Mouse (Mus musculus): ENCODE measurements around the gene Rab5c. TPM values are rescaled to one million over a fixed set of nuclear protein-coding genes. Genes with fewer than 3 reads are reported as not detected.

Gene Rab5c
- total and polyA plus RNA-seq, 3 experiments: 121 to 156 (median 150) TPM

DNA sequence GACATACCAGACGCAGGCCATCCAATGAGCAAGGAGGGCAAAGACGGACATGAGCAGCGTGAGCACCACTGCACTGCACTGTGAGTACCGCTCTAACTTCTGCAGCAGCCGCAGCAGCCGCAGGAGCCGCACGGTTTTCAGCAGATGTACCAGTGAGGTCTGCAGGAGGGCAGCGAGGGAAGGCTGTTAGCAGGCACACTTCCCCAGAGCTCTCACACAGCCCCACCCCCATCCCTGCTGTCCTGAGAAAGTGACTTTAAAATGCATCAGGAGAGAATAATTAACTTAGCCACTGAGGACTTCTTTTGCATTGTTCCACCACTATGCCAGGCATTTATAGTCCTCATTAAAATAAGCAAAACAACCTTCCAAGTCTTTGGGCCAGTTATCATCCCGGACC lies 14.3 kb upstream of the Rab5c start:
- no peaks in the 10 kb centered on the region for H3K27me3 ChIP-seq (replicated peaks)
- no peak overlapping the region for H3K9ac ChIP-seq (ENCODE audit: insufficient read depth, low read depth)
- no peak overlapping the region for H3K4me3 ChIP-seq (replicated peaks in 1 of 3; ENCODE audit: low read depth in 2 of 3, low read length in 2 of 3, poor library complexity in 1 of 3)
- peaks cover 32 to 87% of the 10 kb centered on the region in 2 experiments for H3K36me3 ChIP-seq (replicated peaks in 1 of 2; ENCODE audit: control insufficient read depth in 1 of 2, insufficient read depth in 1 of 2, low read length in 1 of 2)
- H3K9me3 ChIP-seq (replicated peaks; ENCODE audit: low read length): peaks cover 3% of the 10 kb centered on the region
- no peaks in the 10 kb centered on the region for H3K79me2 ChIP-seq (replicated peaks; ENCODE audit: control insufficient read depth, extremely low read depth, insufficient read depth, poor library complexity, severe bottlenecking)
- in situ Hi-C loops (cut with MboI; ENCODE audit: low pct_ligation_motif_present, low pct_unique_long_range_greater_than_20kb, low sequenced_read_pairs): no loop called here
- H3K4me1 ChIP-seq (ENCODE audit: control insufficient read depth in 1 of 2, insufficient read depth in 2 of 2): peaks cover 6 to 13% of the 10 kb centered on the region in 2 experiments
- dilution Hi-C loops (cut with MboI; ENCODE audit: extremely low pct_ligation_motif_present, extremely low pct_unique_long_range_greater_than_20kb, low sequenced_read_pairs): no loop called here
- H3K27ac ChIP-seq (ENCODE audit: insufficient read depth, low read depth): no peak overlapping the region
- no peak for DNase-seq (ENCODE audit: extremely low read depth)
- no peak for TF ChIP-seq MEF2A (IDR thresholded peaks at IDR 0.05; ENCODE audit: borderline replicate concordance, low read depth, low read length)
- TF ChIP-seq USF2 (conservative IDR thresholded peaks at IDR 0.05; ENCODE audit: low read depth, low read length): no peak
- no peak for TF ChIP-seq CHD1 (IDR thresholded peaks at IDR 0.05; ENCODE audit: low read depth, low read length)
- no peak for TF ChIP-seq POLR2AphosphoS2 (IDR thresholded peaks at IDR 0.05; ENCODE audit: low read depth, low read length)
- no peak for TF ChIP-seq SIN3A (IDR thresholded peaks at IDR 0.05; ENCODE audit: low read length)
- no peak for TF ChIP-seq KAT2A (IDR thresholded peaks at IDR 0.05; ENCODE audit: insufficient replicate concordance, low read length)
- no peak for TF ChIP-seq ZKSCAN1 (IDR thresholded peaks at IDR 0.05; ENCODE audit: borderline replicate concordance, low read depth, low read length)
- TF ChIP-seq MXI1 (IDR thresholded peaks at IDR 0.05; ENCODE audit: low read depth, low read length): no peak
- no peak for TF ChIP-seq ETS1 (conservative IDR thresholded peaks at IDR 0.05; ENCODE audit: low read depth, low read length)
- H3K4me2 ChIP-seq (ENCODE audit: insufficient read depth, low read depth, poor library complexity, severe bottlenecking): no peak overlapping the region

DNA sequence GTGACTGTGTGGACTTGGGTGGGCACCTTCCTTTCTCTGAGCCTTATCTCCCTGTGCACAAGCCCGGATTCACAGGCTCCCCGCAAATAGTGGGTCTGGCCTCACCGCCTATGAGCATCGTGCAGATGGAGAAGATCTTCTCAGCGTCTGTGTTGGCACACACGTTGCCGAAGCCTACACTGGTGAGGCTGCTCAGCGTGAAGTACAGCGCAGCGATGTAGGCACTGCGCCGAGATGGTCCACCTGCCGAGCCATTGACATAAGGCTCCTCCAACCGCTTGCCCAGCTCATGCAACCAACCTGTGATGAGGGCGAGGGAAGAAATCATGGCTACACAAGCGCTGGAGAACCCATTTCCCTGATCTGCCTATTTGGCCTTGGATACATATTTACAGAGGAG lies 12.1 kb upstream of the Rab5c start:
- H3K4me1 ChIP-seq (ENCODE audit: control insufficient read depth in 1 of 2, insufficient read depth in 2 of 2): 0 out of 4 replicates have a peak, but pooled peaks cover 0 to 3% of the 10 kb centered on the region in 2 experiments
- H3K9ac ChIP-seq (ENCODE audit: insufficient read depth, low read depth): no peak overlapping the region
- dilution Hi-C loops (cut with MboI; ENCODE audit: extremely low pct_ligation_motif_present, extremely low pct_unique_long_range_greater_than_20kb, low sequenced_read_pairs): no loop called here
- TF ChIP-seq POLR2A (IDR thresholded peaks at IDR 0.05; ENCODE audit: low read depth, low read length): no peak
- no peak for TF ChIP-seq BHLHE40 (IDR thresholded peaks at IDR 0.05; ENCODE audit: low read depth, low read length)
- TF ChIP-seq MAX (IDR thresholded peaks at IDR 0.05; ENCODE audit: low read length): no peak
- TF ChIP-seq ETS1 (conservative IDR thresholded peaks at IDR 0.05; ENCODE audit: low read depth, low read length): no peak
- TF ChIP-seq IRF4 (IDR thresholded peaks at IDR 0.05; ENCODE audit: low read depth, low read length): no peak
- TF ChIP-seq UBTF (IDR thresholded peaks at IDR 0.05; ENCODE audit: low read depth, low read length): no peak
- TF ChIP-seq MAFK (IDR thresholded peaks at IDR 0.05; ENCODE audit: insufficient replicate concordance, low read length): no peak
- no peak for TF ChIP-seq CTCF (conservative IDR thresholded peaks at IDR 0.05 in 1 of 2, IDR thresholded peaks at IDR 0.05 in 1 of 2; ENCODE audit: low read depth in 2 of 2, low read length in 2 of 2)
- TF ChIP-seq ZC3H11A (IDR thresholded peaks at IDR 0.05; ENCODE audit: low read depth, low read length): no peak
- no peak for TF ChIP-seq RCOR1 (conservative IDR thresholded peaks at IDR 0.05; ENCODE audit: low read depth, low read length)
- TF ChIP-seq MXI1 (IDR thresholded peaks at IDR 0.05; ENCODE audit: low read depth, low read length): no peak
- no peak for TF ChIP-seq RAD21 (IDR thresholded peaks at IDR 0.05; ENCODE audit: low read depth, low read length)
- TF ChIP-seq ELF1 (IDR thresholded peaks at IDR 0.05; ENCODE audit: low read depth, low read length): no peak
- TF ChIP-seq USF2 (conservative IDR thresholded peaks at IDR 0.05; ENCODE audit: low read depth, low read length): no peak
- no peak for TF ChIP-seq KAT2A (IDR thresholded peaks at IDR 0.05; ENCODE audit: insufficient replicate concordance, low read length)
- TF ChIP-seq EP300 (IDR thresholded peaks at IDR 0.05; ENCODE audit: low read length): no peak
- TF ChIP-seq USF1 (IDR thresholded peaks at IDR 0.05; ENCODE audit: low read depth, low read length): no peak
- TF ChIP-seq PAX5 (IDR thresholded peaks at IDR 0.05; ENCODE audit: low read length): no peak
- TF ChIP-seq MEF2A (IDR thresholded peaks at IDR 0.05; ENCODE audit: borderline replicate concordance, low read depth, low read length): no peak
- H3K27ac ChIP-seq (ENCODE audit: insufficient read depth, low read depth): no peak overlapping the region
- no peak overlapping the region for H3K4me2 ChIP-seq (ENCODE audit: insufficient read depth, low read depth, poor library complexity, severe bottlenecking)
- H3K79me2 ChIP-seq (replicated peaks; ENCODE audit: control insufficient read depth, extremely low read depth, insufficient read depth, poor library complexity, severe bottlenecking): no peaks in the 10 kb centered on the region
- H3K9me3 ChIP-seq (replicated peaks; ENCODE audit: low read length): peaks cover 3% of the 10 kb centered on the region
- H3K4me3 ChIP-seq (replicated peaks in 1 of 3; ENCODE audit: low read depth in 2 of 3, low read length in 2 of 3, poor library complexity in 1 of 3): no peak overlapping the region
- no peaks in the 10 kb centered on the region for H3K27me3 ChIP-seq (replicated peaks)
- H3K36me3 ChIP-seq (replicated peaks in 1 of 2; ENCODE audit: control insufficient read depth in 1 of 2, insufficient read depth in 1 of 2, low read length in 1 of 2): peaks cover 33 to 93% of the 10 kb centered on the region in 2 experiments
- in situ Hi-C loops (cut with MboI; ENCODE audit: low pct_ligation_motif_present, low pct_unique_long_range_greater_than_20kb, low sequenced_read_pairs): no loop called here
- no peak for DNase-seq (ENCODE audit: extremely low read depth)
